ENCODE assay signal across 13 mouse cellular contexts in genomic region chr7:143939476-143939875, GRCm38 (mm10).
"Had no signal": no experiment of that assay in that cellular context is flagged by ENCODE, and none has a peak within 500 bp of the region (broad histone marks: within the 10 kb centered on the region; RNA-seq: fewer than 3 reads in every experiment).

No protein-coding gene starts in this region.

- H3K4me3 ChIP-seq: kidney, embryonic 15.5 days; limb, embryonic 12.5 days; liver, embryonic 13.5 days; lung, embryonic 15.5 days; midbrain, embryonic 10.5 days; midbrain, embryonic 15.5 days had no signal

- H3K4me1 ChIP-seq: kidney, embryonic 15.5 days; limb, embryonic 12.5 days; liver, embryonic 13.5 days; lung, embryonic 15.5 days; midbrain, embryonic 15.5 days had no signal

- H3K4me2 ChIP-seq: kidney, embryonic 15.5 days; limb, embryonic 12.5 days; liver, embryonic 13.5 days; lung, embryonic 15.5 days; midbrain, embryonic 15.5 days had no signal

- H3K27ac ChIP-seq: kidney, embryonic 15.5 days; limb, embryonic 12.5 days; liver, embryonic 13.5 days; lung, embryonic 15.5 days; midbrain, embryonic 15.5 days; stomach, postnatal 0 days had no signal

- H3K36me3 ChIP-seq: kidney, embryonic 15.5 days; limb, embryonic 12.5 days; liver, embryonic 13.5 days; lung, embryonic 15.5 days; midbrain, embryonic 10.5 days; midbrain, embryonic 15.5 days had no signal

- H3K27me3 ChIP-seq: kidney, embryonic 15.5 days; limb, embryonic 12.5 days; liver, embryonic 13.5 days; lung, embryonic 15.5 days; midbrain, embryonic 15.5 days had no signal

- ATAC-seq: liver, postnatal 0 days; midbrain, embryonic 15.5 days had no signal

- H3K9ac ChIP-seq: kidney, embryonic 15.5 days; limb, embryonic 12.5 days; liver, embryonic 13.5 days; liver, postnatal 0 days; lung, embryonic 15.5 days; midbrain, embryonic 15.5 days had no signal

- H3K9me3 ChIP-seq: kidney, embryonic 15.5 days; limb, embryonic 12.5 days; liver, embryonic 13.5 days; lung, embryonic 15.5 days; midbrain, embryonic 10.5 days; midbrain, embryonic 15.5 days had no signal

- DNase-seq: kidney, adult 18-20 months; kidney, postnatal 14 days; liver; liver, embryonic 13.5 days; liver, postnatal 0 days; lung, postnatal 14 days; thymus, postnatal 4 days had no signal
